Comparison of ENCODE assay signal across 9 mouse cellular contexts in genomic region chr9:65225795-65226194, GRCm38 (mm10). TPM values are rescaled to one million over a fixed set of nuclear protein-coding genes. Genes with fewer than 3 reads are reported as not detected.
DNase-seq lines count a peak whose midpoint lies in the region; ATAC-seq and TF ChIP-seq lines count a peak whose summit lies in the region.
"Had no signal": no experiment of that assay in that cellular context is flagged by ENCODE, and none has a peak within 500 bp of the region (broad histone marks: within the 10 kb centered on the region; RNA-seq: fewer than 3 reads in every experiment).

No protein-coding gene starts in this region.

- no peaks in the 10 kb centered on the region for H3K27me3 ChIP-seq in CH12.LX (replicated peaks)
- H3K27me3 ChIP-seq: lung, embryonic 15.5 days had no signal

- no peaks in the 10 kb centered on the region for H3K79me2 ChIP-seq in CH12.LX (replicated peaks; ENCODE audit: control insufficient read depth, extremely low read depth, insufficient read depth, poor library complexity, severe bottlenecking)

- no peaks in the 10 kb centered on the region for H3K9me3 ChIP-seq in CH12.LX (replicated peaks; ENCODE audit: low read length)
- H3K9me3 ChIP-seq: lung, embryonic 15.5 days had no signal

- peaks cover 1 to 2% of the 10 kb centered on the region in 2 experiments for H3K36me3 ChIP-seq in CH12.LX (replicated peaks in 1 of 2; ENCODE audit: control insufficient read depth in 1 of 2, insufficient read depth in 1 of 2, low read length in 1 of 2)
- H3K36me3 ChIP-seq: lung, embryonic 15.5 days had no signal

- no peak for TF ChIP-seq POLR2A in CH12.LX (IDR thresholded peaks at IDR 0.05; ENCODE audit: low read depth, low read length)

- H3K4me1 ChIP-seq in CH12.LX (ENCODE audit: control insufficient read depth in 1 of 2, insufficient read depth in 2 of 2): no peaks in the 10 kb centered on the region
- H3K4me1 ChIP-seq: lung, embryonic 15.5 days had no signal

- no peak overlapping the region for H3K27ac ChIP-seq in layer of hippocampus, adult 2 months
- H3K27ac ChIP-seq in CH12.LX (ENCODE audit: insufficient read depth, low read depth): no peak overlapping the region
- H3K27ac ChIP-seq: lung, embryonic 15.5 days had no signal

- H3K4me3 ChIP-seq in layer of hippocampus, adult 2 months: no peak overlapping the region
- no peak overlapping the region for H3K4me3 ChIP-seq in CH12.LX (replicated peaks in 1 of 3; ENCODE audit: low read depth in 2 of 3, low read length in 2 of 3, poor library complexity in 1 of 3)
- H3K4me3 ChIP-seq: lung, embryonic 15.5 days had no signal

- peak; percentile 41 for DNase-seq in cerebellum, adult 9-10 months
- no peak for DNase-seq in cerebellum, adult 8-10 months
- DNase-seq in layer of hippocampus, adult 2 months (ENCODE audit: low spot score in 2 of 2): no peak
- DNase-seq in layer of hippocampus, adult 9-11 months: no peak
- DNase-seq in CH12.LX (ENCODE audit: extremely low read depth): no peak
- DNase-seq in spleen, postnatal 10 days (ENCODE audit: low spot score in 2 of 2): no peak

- peak; percentile 84 for TF ChIP-seq CTCF in layer of hippocampus, adult 2 months (conservative IDR thresholded peaks at IDR 0.05)
- peak; percentile 76 to 78 for TF ChIP-seq CTCF in CH12.LX (conservative IDR thresholded peaks at IDR 0.05 in 1 of 2, IDR thresholded peaks at IDR 0.05 in 1 of 2; ENCODE audit: low read depth in 2 of 2, low read length in 2 of 2)

- no peak overlapping the region for H3K4me2 ChIP-seq in CH12.LX (ENCODE audit: insufficient read depth, low read depth, poor library complexity, severe bottlenecking)
- H3K4me2 ChIP-seq: lung, embryonic 15.5 days had no signal

- peak; percentile 70 for TF ChIP-seq RAD21 in CH12.LX (IDR thresholded peaks at IDR 0.05; ENCODE audit: low read depth, low read length)

- in situ Hi-C loops in CH12.LX (cut with MboI; ENCODE audit: low pct_ligation_motif_present, low pct_unique_long_range_greater_than_20kb, low sequenced_read_pairs): loop anchor here (10.0 kb wide), 2 partner anchors 49 to 199 kb away; partner anchors contain the start of gene Slc51b

- ATAC-seq in erythroid progenitor cell, adult 5-6 weeks (replicated peaks; ENCODE audit: low FRiP score, poor library complexity, severe bottlenecking): peak; percentile 41; the same call in 1 of the 2 replicates
- no peak for ATAC-seq in activated CD4-positive, CD25-positive, alpha-beta regulatory T cell, adult 4 months

- dilution Hi-C loops in CH12.LX (cut with MboI; ENCODE audit: extremely low pct_ligation_motif_present, extremely low pct_unique_long_range_greater_than_20kb, low sequenced_read_pairs): no loop called here

- no peak overlapping the region for H3K9ac ChIP-seq in CH12.LX (ENCODE audit: insufficient read depth, low read depth)
- H3K9ac ChIP-seq: lung, embryonic 15.5 days had no signal

- no peak for TF ChIP-seq EP300 in CH12.LX (IDR thresholded peaks at IDR 0.05; ENCODE audit: low read length)

TF ChIP-seq in CH12.LX, 34 proteins besides CTCF, POLR2A, EP300 and RAD21:
- peak; percentile 57 for TF ChIP-seq SMC3 (IDR thresholded peaks at IDR 0.05; ENCODE audit: low read depth, low read length)
- TF ChIP-seq ZKSCAN1 (IDR thresholded peaks at IDR 0.05; ENCODE audit: borderline replicate concordance, low read depth, low read length): no peak
- no peak for TF ChIP-seq MEF2A (IDR thresholded peaks at IDR 0.05; ENCODE audit: borderline replicate concordance, low read depth, low read length)

RNA-seq across cellular contexts. Expression of gene Parp16, which starts 30.6 kb away (rescaled TPM):
- total RNA-seq in layer of hippocampus, adult 2 months (2021): 1 to 10 TPM; 5.0 to 5.1 TPM
- total RNA-seq in CH12.LX (2012; rRNA removed) (1.3 and 1.7 TPM in 2 replicates), CH12.LX (2014; rRNA removed) (0.44 and 0.46 TPM in 2 replicates)
- polyA plus RNA-seq in CH12.LX (2012; ENCODE audit: insufficient read length, low read depth): 0.81 and 0.94 TPM in 2 replicates
- 17.7 and 28.5 TPM in 2 replicates for total RNA-seq in erythroid progenitor cell, adult 5-6 weeks (2015; ENCODE audit: low replicate concordance)
- total RNA-seq in erythroid progenitor cell, adult 5-6 weeks (2017; ENCODE audit: low replicate concordance): 13.7 and 15.2 TPM in 2 replicates
- polyA plus RNA-seq in activated CD4-positive, CD25-positive, alpha-beta regulatory T cell, adult 4 months (2017; shearing (Covaris generic)): 1 to 10 TPM; 5.7 to 6.6 TPM

RNA-seq across cellular contexts. Expression of gene Cilp, which starts 39.2 kb away (rescaled TPM):
- under 1 TPM in 1 of 2 experiments, not detected in 1; 0.26 TPM for total RNA-seq in layer of hippocampus, adult 2 months (2021)
- not detected in 2 replicates for total RNA-seq in CH12.LX (2012; rRNA removed)
- not detected in 2 replicates for total RNA-seq in CH12.LX (2014; rRNA removed)
- not detected in 2 replicates for polyA plus RNA-seq in CH12.LX (2012; ENCODE audit: insufficient read length, low read depth)
- not detected in 2 replicates for total RNA-seq in erythroid progenitor cell, adult 5-6 weeks (2015; ENCODE audit: low replicate concordance)
- total RNA-seq in erythroid progenitor cell, adult 5-6 weeks (2017; ENCODE audit: low replicate concordance): not detected in 2 replicates
- polyA plus RNA-seq in activated CD4-positive, CD25-positive, alpha-beta regulatory T cell, adult 4 months (2017; shearing (Covaris generic)): not detected
